Mouse (Mus musculus) megakaryocyte, embryonic 14.5 days (primary cell): ENCODE data around the gene Gm28043. TPM values are rescaled to one million over a fixed set of nuclear protein-coding genes. Genes with fewer than 3 reads are reported as not detected.

Source experiments
- H3K27me3 ChIP-seq: replicated peaks from 2 replicates; pipeline ENCODE3; 2012; ENCODE audit warnings: inconsistent platforms
- H3K36me3 ChIP-seq: replicated peaks from 2 replicates; pipeline ENCODE3; 2012; ENCODE audit warnings: low read length, inconsistent platforms, mixed read lengths
- H3K4me1 ChIP-seq: 2 replicates; pipeline ENCODE4 v1.6.1; 2012; ENCODE audit warnings: inconsistent platforms
- H3K4me3 ChIP-seq: replicated peaks from 2 replicates; pipeline ENCODE3; 2012; ENCODE audit warnings: moderate library complexity, mild to moderate bottlenecking, inconsistent platforms
- H3K9me3 ChIP-seq: 2 replicates; pipeline ENCODE4 v1.6.1; 2012; ENCODE audit warnings: inconsistent platforms
- FLI1 ChIP-seq: IDR thresholded peaks from 2 replicates; pipeline ENCODE4 v1.6.1; 2012; ENCODE audit warnings: low read length, inconsistent platforms, mixed read lengths
- GATA1 ChIP-seq: IDR thresholded peaks from 3 replicates; pipeline ENCODE4 v1.6.1; 2012; ENCODE audit warnings: mixed read lengths, low read length, inconsistent platforms, borderline replicate concordance
- polyA plus RNA-seq: library from polyadenylated mRNA; stranded (reverse); fragments of >175 nt; gene quantifications from 2 replicates; pipeline ENCODE4 v1.2.3, GENCODE M21; 2012; ENCODE audit warnings: low replicate concordance; ENCODE audit not compliant: insufficient read depth

The Gm28043 gene
- polyA plus RNA-seq, 1 experiment, result not detected

DNA sequence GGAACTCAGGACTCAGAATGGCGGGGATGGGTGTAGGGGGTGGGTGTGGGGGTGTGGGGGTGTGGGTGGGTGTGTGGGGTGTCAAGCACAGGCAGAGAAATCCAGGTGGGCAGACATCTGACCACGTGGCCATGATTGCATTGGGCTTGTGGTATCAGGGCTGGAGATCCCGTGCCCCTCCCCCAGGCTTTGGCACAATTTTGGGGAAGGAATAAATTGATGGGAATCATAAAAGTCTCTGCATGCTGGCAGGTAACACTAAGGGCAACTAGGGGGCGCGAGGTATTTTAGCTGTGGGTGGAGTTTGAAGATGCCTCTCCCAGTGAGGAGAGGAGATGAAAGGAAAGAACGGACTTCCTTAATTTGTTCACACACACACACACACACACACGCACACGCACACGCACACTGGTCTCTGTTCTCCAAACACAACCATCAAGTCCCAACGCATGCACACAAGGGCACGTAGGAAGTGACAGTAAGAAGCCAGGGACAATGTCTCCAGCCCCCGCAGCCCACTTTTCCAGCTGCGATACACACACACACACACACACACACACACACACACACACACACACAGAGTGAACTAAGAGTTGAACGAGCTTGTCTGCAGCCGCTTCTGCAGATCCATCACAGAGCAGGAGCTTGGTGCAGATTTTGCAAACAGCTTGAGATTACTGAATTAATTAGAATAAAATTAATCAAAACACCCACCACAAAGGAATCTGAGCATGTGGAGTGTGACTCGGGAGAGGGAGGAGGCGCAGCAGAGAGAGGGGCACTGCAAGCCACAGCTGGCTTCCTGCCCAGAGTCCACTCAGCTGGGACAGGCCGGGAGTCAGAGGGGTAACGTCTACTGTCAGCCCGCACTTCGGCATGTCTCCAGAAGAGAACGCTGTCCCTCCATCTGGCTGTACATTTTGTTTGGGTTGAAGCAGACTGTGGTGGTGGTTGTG is 123.5 kb downstream of the Gm28043 start:
- H3K9me3 ChIP-seq, result peaks cover 8% of the 10 kb centered on the region; the same call in 1 of the 2 replicates
- peaks cover 60% of the 10 kb centered on the region for H3K27me3 ChIP-seq
- H3K4me3 ChIP-seq, result no peak overlapping the region
- peaks cover 10% of the 10 kb centered on the region; the same call in 1 of the 2 replicates for H3K4me1 ChIP-seq
- no peaks in the 10 kb centered on the region for H3K36me3 ChIP-seq
- TF ChIP-seq FLI1, result no peak
- TF ChIP-seq GATA1, result no peak

- peaks cover 80% of the 10 kb centered on the region for H3K27me3 ChIP-seq
- H3K4me3 ChIP-seq, result no peak overlapping the region
- H3K4me1 ChIP-seq, result peaks cover 10% of the 10 kb centered on the region
- H3K9me3 ChIP-seq, result no peaks in the 10 kb centered on the region
- H3K36me3 ChIP-seq, result no peaks in the 10 kb centered on the region
- TF ChIP-seq FLI1 (no peak), GATA1 (no peak)
Observed at GRCm38 (mm10) chr17:29747466-29747865, 132.8 kb downstream of the Gm28043 start.

Other genes with a start within 250 kb of the Gm28043 start
- 350 and 629 TPM in 2 replicates for gene Pim1, start 124.1 kb upstream of the Gm28043 start, polyA plus RNA-seq
- not detected in 2 replicates for gene Gm17657, start 65.2 kb upstream of the Gm28043 start, polyA plus RNA-seq
- gene Tbc1d22b, start 65.1 kb upstream of the Gm28043 start, polyA plus RNA-seq, result 9.9 and 12.4 TPM in 2 replicates
- 0.20 TPM in 1 of 2 replicates, not detected in the other for gene Tmem217, start 62.5 kb upstream of the Gm28043 start, polyA plus RNA-seq
- gene Rnf8, start 86 bp upstream of the Gm28043 start, polyA plus RNA-seq, result 7.7 and 8.0 TPM in 2 replicates
- 10.6 and 22.3 TPM in 2 replicates for gene Cmtr1, start 45.7 kb downstream of the Gm28043 start, polyA plus RNA-seq
- gene Ccdc167, start 102.2 kb downstream of the Gm28043 start, polyA plus RNA-seq, result 1.2 and 9.1 TPM in 2 replicates